Mouse (Mus musculus): ENCODE measurements at regions not wholly inside any gene's neighbourhood (a gene's known extent, or its start where the extent isn't known, plus 50 kb on each side); places are given as distances from the start of the nearest gene placed in this dataset.

GRCm38 (mm10) chr8:79518966-79519365 lies 119.6 kb upstream of the Smad1 start:
- in situ Hi-C loops (cut with MboI, MseI): no loop called here

GRCm38 (mm10) chr8:79515282-79515783 lies 116.0 kb upstream of the Smad1 start:
- in situ Hi-C loops (cut with MboI, MseI): no loop called here

GRCm38 (mm10) chr8:79514655-79515278 lies 115.4 kb upstream of the Smad1 start:
- in situ Hi-C loops (cut with MboI, MseI): no loop called here

- in situ Hi-C loops (cut with MboI, MseI): no loop called here
Measured at GRCm38 (mm10) chr8:79508597-79508996, 109.3 kb upstream of the Smad1 start.

GRCm38 (mm10) chr8:79505381-79505780 lies 106.1 kb upstream of the Smad1 start:
- in situ Hi-C loops (cut with MboI, MseI): no loop called here

GRCm38 (mm10) chr8:79503906-79504305 lies 104.6 kb upstream of the Smad1 start:
- in situ Hi-C loops (cut with MboI, MseI): no loop called here

GRCm38 (mm10) chr8:79502062-79502461 lies 102.7 kb upstream of the Smad1 start:
- in situ Hi-C loops (cut with MboI, MseI): no loop called here

GRCm38 (mm10) chr8:79501238-79501637 lies 101.9 kb upstream of the Smad1 start:
- in situ Hi-C loops (cut with MboI, MseI): no loop called here

GRCm38 (mm10) chr8:79499258-79499657 lies 99.9 kb upstream of the Smad1 start:
- in situ Hi-C loops (cut with MboI, MseI): no loop called here

- in situ Hi-C loops (cut with MboI, MseI): no loop called here
Measured at GRCm38 (mm10) chr8:79498611-79499010, 99.3 kb upstream of the Smad1 start.

- in situ Hi-C loops (cut with MboI, MseI): no loop called here
Measured at GRCm38 (mm10) chr8:79491156-79491698, 91.9 kb upstream of the Smad1 start.

GRCm38 (mm10) chr8:79490739-79491138 lies 91.4 kb upstream of the Smad1 start:
- in situ Hi-C loops (cut with MboI, MseI): no loop called here

- in situ Hi-C loops (cut with MboI, MseI): loop anchor here (5.0 kb wide), 1 partner anchor 147 kb away; no protein-coding TSS in a partner anchor
Measured at GRCm38 (mm10) chr8:79488861-79489260, 89.5 kb upstream of the Smad1 start.

GRCm38 (mm10) chr8:79487597-79487996 lies 88.3 kb upstream of the Smad1 start:
- in situ Hi-C loops (cut with MboI, MseI): loop anchor here (5.0 kb wide), 1 partner anchor 145 kb away; no protein-coding TSS in a partner anchor

GRCm38 (mm10) chr8:79479326-79479725 lies 80.0 kb upstream of the Smad1 start:
- in situ Hi-C loops (cut with MboI, MseI): no loop called here

GRCm38 (mm10) chr8:79476012-79476411 lies 76.7 kb upstream of the Smad1 start:
- in situ Hi-C loops (cut with MboI, MseI): no loop called here

- in situ Hi-C loops (cut with MboI, MseI): no loop called here
Measured at GRCm38 (mm10) chr8:79474679-79475078, 75.4 kb upstream of the Smad1 start.

- in situ Hi-C loops (cut with MboI, MseI): no loop called here
Measured at GRCm38 (mm10) chr8:79452101-79452500, 52.8 kb upstream of the Smad1 start.

- in situ Hi-C loops (cut with MboI, MseI): no loop called here
Measured at GRCm38 (mm10) chr8:79449453-79449852, 50.1 kb upstream of the Smad1 start.
